Mouse (Mus musculus) retina, embryonic 14.5 days (tissue): ENCODE data around the gene Kcnd3.
"Not testable (repeated sequence)": the region's sequence is repeated elsewhere in the genome, so short reads cannot be mapped to it uniquely, and the experiment has no call there.

Experiments used
- DNase-seq: peaks from one replicate; pipeline ENCODE4 v3.0.0-alpha.2; 2015; ENCODE audit warnings: low spot score

Gene Kcnd3

DNA sequence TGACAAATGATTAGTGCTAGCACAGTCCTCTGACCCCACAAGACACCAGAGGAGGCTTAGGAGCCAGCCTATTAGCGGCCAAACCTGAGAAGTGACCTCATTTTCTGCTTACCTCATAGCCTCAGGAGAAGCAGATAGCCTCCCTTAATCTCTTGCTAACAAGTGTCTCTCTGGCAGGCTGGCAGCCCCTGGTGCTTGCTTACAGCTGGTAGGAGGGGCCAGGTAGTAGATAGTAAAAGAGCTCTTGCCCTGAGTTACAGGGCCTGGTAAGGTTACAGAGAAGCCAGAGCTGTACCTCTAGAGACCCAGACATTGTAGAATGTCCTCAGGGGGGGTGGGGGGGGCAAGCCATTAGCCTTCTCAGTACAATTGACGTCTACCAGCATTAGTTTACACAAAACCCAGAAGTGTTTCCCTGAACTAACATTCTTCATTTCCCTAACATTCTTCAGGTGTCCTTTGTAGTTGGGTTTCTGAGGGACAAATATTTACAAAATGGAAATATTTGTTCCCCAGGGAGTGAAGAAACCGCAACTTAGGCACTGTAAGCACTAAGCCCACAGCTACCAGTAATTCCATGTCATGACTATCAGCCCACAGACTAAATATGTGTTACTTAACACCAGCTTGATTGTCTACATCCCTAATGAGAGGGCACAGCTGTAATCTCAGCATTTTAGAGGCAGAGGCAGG, 247.3 kb downstream of the Kcnd3 start:
- DNase-seq = peak; percentile 34

DNA sequence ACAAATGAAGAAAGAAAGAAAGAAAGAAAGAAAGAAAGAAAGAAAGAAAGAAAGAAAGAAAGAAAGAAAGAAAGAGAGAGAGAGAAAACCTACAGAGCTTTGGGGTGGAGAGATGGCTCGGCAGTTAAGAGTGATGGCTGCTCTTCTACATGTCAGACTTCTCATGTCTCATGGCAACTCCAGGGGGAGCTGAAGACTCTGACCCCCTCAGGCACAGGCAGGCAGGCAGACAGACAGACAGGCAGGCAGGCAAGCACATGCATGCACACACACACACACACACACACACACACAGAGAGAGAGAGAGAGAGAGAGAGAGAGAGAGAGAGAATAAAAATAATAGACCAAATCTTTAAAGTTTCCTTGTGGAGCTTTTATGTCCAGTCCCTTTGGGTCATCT, 248.7 kb downstream of the Kcnd3 start:
- not testable (repeated sequence) for DNase-seq

DNA sequence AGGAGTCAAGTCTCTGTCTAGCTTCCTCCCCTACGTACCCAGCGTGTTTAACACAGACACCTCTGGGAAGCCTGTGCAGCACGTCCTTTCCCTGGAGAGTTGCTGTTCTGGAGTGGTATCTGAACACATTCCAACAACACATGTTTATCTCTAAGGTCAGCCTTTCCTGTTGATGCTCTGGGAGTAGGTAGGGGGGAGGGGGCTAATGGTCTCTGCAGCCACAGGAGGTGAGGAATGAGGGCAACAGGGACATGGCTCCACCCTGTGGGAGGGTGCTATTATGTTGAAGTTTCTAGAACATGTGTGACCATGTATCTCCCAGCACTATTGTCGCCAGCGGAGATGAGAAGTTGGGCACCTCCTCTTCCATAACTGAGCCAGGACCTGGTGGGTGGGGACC, 249.3 kb downstream of the Kcnd3 start:
- no peak for DNase-seq

DNA sequence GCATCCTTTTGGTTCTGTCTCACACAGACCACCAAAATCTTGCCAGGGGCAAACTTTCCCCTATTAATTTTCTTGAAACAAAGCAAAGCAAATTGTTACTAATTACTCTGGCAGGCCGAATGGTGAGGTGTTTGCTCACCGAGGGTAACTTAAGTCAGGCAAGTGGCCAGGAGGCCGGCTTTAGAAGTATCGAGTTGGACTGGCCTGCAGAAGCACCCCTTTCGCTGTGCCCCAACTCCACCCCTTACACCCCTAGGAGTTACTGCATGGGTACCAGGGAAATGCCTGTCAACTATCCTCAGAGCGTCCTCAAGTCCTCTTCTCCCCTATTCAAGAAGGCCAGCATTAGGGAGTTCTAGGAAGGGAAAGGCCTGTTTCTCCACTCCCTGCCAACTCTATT, 251.4 kb downstream of the Kcnd3 start:
- no peak for DNase-seq

DNA sequence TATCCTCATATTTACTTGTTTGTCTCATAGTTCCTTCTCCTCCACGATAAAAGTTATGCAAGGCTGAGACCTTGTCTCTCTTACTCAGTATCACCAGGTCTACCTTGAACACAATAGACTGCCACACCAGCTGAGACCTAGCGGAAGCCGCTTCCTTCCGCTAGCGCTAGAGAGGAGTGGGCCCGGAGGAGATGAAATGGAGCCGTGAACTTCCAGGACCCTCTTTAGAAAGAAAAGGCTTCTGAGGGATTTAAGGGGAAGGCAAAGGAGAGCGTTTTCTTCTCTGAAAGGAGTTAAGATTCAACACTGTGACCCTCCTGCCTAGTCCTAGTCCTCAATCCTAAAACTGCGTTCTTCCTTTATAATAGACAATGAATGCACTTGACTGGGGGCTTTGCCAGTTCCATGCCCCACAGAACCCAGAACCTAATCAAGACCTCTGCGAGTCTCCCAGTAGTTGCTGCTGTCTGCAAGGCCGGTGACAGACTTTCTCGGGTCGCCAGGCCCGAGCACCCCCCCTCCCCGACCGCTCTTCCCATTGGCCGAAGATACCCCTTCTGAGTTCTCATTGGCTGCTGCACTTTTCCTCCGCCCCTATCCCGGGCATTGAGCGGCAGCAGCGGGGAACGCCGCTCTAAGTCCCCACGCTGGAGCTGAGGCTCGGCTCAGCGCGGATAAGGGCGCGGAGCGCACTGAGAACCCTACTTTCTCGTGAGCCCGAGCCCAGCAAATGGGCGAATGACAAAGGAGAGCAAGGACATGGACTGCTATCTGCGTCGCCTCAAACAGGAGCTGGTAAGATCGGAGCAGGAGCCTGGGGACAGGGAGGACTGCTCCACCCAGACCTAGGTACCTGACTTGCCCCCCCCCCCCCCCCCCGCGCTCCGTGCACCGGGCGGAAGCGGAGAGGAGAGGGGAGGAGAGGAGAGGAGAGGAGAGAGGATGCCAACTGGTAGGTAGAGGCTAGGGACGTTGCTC, 252.2 kb downstream of the Kcnd3 start, which contains the start of gene Inka2:
Gene Inka2, plus strand, starts transcription at position 569 of the 978 bp plus-strand sequence.
- DNase-seq = peak; percentile 89

DNA sequence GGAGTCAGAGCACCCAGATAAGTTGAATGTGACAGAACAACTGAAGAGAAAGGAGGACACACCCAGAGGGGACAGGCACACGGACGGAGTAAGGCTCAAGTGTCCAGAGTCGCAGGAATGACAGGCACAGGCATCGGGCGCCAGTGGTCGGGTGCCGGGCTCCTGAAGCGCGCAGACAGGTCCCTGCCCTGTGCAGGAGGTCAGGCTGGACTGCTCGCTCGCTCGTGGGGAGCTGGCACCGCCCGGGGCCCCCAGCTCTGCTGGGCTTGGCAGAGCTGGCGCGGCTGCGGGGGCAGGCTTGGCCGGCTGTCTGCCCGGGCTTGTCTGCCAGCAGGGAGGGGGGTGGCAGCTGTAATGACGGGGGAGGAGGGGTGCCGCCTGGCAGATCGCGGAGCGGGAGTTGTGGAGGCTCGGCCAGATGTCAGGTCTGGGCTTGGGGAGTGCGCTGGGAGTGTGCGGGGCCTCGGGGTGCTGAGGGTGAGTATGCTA, 253.0 kb downstream of the Kcnd3 start:
- DNase-seq = peak; percentile 46

DNA sequence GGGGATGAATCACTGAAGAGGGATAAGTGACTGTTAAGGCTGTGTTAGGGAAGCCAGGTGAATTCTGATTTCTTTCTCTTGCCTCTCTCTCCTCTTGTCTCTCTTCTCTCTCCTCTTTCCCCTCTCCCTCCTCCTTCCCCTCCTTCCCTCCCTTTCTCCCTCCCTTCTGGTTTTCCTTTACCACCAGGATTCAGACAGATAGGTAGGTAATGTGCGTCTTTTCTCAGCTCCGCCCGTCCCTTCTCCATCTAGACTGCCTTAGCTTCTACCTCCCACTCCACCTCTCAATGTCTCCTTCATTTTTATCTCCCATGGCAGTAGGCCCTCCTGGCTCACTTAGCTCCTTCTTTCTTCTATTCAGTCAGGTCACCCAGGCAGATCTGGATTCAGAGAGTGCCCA, 253.4 kb downstream of the Kcnd3 start:
- DNase-seq = no peak

DNA sequence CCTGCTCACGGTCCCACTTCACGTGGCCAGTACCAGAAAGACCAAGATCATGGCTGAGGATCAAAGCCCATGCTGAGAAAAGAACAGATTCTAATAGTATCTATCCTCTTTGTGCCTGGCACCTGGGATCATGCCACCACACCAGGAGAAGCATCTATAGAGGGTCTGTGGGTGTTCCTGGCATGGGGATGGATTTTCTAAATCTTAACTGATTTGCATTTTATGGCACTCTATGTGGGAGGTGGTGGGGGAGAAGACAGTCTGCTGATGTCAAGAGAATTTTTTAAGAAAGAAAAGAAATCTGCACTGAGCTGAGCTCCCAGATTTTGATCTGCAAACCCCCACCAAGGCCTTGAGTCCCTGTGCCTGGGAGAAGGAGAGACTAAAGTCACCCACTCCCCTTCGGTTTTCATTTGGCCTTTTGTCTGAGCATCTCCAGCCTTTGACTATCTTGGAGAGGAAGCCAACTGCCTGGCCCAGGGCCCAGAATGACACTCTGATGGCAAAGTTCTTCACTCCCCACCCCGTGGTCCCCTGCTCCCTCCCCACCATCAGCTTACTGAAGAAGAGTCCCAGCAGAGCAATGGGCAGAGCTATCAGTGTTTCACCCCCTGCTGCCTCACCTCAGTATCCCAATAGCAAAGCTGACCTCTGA, 254.4 kb downstream of the Kcnd3 start:
- no peak for DNase-seq

DNA sequence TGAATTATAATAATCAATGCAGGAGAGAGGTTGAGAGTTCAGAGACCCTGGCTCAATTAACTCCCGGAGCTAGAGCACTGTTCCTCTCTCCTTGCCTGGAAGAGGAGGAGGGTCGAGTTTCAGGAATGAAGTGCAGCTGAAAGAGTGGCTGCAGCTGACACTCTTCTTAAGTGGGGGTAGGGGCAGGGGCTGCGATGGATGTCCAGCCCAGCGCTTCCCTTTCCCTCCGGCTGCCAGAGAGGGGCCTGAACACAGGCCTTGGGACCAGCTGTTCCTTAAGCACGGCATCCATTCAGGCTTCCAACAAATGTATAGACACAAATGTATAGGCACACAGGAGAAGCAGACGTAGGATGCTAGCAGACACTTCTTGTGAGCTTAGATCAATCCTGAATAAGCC, 255.5 kb downstream of the Kcnd3 start:
- no peak for DNase-seq

DNA sequence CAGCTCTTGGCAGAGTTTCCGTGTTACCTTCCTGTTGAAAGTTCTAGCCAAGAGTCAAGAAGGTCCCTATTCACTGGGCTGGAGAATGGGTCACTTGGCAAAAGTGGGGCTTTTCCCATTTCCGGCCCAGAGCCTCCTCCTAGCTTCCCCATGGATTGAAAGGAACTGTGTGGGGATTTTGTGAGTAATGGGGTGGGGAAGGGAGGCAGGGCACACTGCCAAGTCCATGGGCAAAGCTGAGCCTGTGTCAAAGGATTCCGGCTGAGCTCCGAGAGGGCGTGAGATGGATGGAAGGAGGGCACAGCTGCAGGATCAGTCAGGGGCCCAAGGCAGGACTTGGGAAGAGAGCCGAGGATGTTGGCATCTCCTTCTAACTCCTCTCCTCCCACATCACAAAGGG, 258.1 kb downstream of the Kcnd3 start:
- no peak for DNase-seq

DNA sequence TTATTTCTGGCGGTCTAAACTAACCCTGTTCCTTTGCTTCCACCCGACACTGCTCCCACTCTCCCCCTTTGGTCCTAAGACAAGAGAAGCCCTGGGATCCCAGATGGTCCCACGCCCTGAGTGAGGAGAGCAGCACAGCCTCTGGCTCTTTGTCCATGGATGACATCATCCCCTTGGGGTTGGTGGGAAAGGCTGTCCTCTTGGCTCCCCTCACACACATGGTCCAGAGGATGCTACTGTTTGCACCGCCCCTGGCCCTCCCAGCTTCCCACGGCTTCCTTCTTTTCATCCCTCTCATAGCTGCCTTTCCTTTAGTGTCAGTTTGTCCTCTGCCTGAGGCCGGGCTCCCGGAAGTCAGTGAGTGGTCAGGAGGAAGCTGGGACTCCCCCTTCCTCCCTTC, 259.6 kb downstream of the Kcnd3 start:
- DNase-seq = peak; percentile 38

DNA sequence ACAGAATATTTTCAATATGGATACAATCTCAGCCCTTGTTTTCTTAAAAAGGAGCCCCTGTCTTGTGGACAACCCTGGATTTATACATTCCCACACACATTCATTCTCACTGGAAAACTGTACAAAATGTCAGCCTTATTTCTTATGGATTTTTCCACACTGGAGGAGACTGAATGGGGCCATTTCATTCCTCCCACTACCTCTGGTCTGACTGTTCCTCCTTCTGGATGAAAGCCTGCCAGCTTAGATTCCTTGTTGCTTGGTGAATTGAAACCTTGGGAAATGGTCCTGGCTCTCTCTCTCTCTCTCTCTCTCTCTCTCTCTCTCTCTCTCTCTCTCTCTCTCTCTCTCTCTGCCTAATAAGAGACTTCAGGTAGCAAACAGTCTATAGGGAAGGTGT, 260.7 kb downstream of the Kcnd3 start:
- no peak for DNase-seq

DNA sequence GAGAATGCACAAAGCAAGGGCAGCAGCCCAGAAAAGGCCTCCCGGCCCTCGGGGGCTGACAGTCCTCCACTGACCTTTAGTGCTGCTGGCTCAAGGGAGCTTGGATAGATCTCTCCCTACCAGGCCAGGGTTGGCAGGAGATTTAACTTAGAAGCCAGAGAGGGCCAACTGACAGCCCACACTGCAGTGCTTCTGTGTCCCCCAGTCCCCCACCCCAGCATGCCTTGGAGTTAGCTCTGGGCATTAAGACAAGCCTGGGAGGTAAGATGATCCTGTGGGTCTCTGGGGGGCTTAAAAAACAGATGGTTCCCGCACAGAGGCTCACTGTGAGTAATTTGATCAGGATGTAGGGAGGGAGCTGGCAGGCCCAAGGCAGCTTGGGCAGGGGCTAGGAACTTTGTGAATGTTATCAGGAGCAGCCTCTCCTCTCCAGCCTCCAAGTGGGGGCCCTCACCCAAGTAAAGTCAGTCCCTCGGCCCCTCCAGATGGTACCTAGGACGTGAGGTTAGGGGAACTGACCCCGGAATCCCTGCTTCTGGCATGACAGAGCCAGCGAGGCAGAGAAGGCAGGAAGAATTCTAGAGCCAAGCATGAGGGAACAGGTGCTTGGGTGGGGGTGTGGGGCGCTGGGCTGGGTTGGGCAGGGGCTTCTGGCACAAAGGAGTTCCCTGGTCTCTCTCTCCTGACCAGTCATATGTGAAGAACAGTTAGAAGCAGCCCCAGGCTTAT, 262.1 kb downstream of the Kcnd3 start:
- peak; percentile 56 for DNase-seq

DNA sequence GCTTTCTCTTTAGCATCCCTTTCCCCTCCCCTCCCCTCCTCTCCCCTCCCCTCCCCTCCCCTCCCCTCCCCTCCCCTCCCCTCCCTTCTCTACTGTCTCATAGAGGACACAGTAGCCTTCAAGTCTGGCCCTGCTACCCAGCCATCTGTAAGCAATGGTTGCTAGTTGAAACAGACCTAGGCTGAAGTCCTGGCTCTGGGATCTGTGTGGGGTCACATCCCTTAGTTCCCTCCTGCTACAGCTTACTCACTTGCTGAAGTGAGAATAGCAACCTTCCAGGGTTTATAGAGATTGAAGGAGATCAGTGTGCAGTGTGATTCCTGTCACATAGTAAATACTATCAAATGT, 262.7 kb downstream of the Kcnd3 start:
- DNase-seq = peak; percentile 38

DNA sequence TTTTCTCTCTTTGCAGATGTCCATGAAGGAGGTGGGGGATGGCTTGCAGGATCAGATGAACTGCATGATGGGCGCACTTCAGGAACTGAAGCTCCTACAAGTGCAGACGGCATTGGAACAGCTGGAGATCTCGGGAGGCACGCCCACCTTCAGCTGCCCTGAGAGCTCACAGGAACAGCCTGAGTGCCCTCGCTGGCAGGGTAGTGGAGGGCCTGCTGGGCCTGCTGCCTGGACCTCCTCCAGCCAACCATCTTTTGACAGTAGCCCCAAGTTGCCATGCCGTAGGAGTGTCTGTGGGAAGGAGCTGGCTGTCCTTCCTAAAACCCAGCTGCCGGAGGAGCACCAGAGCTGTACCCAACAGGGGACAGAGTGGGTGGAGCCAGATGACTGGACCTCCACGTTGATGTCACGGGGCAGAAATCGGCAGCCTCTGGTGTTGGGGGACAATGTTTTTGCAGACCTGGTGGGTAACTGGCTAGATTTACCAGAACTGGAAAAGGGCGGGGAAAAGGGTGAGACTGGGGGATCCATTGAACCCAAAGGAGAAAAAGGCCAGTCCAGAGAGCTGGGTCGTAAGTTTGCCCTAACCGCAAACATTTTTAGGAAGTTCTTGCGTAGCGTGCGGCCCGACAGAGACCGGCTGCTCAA, 264.3 kb downstream of the Kcnd3 start:
- no peak for DNase-seq

DNA sequence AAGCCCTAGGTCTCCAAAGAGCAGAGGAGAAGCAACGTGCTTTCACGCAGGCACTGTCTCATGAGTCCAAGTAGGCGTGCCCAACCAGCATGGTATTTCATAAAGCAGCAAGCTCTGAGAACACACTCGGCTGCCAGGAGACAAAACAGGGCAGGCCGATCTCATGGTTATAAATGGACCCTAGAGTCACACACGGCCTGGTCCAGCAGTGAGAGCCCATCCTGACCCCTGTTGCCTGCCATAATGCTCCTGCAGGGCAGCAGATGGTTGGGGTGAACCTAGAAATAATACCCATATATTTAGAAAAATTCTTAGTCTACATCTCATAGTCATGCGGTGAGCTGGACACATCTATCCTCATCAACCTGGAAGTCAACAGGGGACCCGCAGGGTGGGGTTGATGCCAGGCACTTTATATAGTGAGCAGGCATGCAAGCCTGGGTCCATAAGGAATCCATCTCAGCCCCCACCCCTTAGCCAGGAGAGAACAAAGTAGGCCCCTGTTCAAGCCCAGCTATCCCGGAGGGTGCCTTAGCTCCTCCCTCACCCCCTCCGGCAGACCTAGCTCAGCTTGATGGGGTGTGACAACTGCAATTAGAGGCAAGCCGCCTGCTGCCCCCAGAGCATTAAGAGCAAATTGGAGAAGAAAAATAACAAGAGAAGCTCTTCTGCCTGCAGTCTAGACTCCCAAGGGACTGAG, 265.9 kb downstream of the Kcnd3 start:
- DNase-seq = peak; percentile 57

DNA sequence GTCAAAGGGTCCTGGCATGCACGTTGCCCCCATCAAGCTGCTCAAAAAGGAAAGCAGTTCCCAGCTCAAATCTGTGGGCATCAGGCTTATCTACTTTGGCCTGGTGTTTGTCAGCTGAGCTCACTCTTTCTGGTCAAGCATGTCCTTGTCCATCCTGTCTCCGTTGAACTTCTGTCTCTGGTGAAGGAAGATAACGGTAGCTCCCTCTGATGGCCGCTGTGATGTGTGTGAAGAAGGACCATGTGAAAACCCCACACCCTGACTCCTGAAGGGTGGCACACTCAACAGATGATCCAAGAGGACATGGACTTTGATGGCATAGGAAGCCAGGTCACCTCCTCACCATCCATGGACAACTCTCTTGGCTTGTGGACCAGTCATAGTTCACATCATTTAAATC, 266.6 kb downstream of the Kcnd3 start:
- no peak for DNase-seq

DNA sequence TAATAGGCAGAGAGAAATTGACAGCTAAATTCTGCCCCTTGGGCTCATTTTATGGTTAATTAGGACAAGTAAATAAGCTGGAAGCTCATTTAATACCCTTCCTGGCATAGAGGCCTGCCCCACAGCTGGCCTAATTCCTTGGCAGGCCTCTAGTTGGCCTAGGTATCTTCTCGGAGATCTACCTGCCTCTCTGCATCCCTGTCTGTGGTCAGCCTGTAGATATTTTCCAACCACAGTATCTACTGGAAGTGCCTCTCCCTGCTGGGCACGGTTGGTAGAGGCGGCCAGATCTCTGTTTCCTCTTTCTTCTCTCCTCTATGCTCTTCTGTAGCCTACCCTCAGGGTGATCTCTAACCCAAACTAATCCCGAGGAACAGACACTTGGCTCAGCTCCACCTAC, 267.8 kb downstream of the Kcnd3 start:
- DNase-seq = no peak

DNA sequence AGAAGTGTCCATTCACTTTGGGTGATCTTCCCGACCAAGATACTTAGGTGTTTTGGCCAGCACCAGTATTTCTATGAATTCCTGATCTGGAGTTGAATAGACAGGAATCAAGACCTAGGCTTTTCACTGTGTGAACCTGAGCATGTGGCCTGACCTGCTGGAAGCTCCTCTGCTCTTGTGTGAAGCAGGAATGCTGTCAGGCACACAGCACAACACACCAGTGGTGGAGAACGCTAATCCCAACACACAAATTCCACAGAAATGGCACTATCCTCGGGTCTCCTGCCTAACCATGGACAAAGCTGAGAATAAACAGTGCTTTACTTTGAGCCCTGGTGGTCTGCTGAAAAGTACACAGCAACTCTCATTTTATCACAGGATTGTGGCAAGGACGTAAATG, 268.4 kb downstream of the Kcnd3 start:
- DNase-seq = no peak

DNA sequence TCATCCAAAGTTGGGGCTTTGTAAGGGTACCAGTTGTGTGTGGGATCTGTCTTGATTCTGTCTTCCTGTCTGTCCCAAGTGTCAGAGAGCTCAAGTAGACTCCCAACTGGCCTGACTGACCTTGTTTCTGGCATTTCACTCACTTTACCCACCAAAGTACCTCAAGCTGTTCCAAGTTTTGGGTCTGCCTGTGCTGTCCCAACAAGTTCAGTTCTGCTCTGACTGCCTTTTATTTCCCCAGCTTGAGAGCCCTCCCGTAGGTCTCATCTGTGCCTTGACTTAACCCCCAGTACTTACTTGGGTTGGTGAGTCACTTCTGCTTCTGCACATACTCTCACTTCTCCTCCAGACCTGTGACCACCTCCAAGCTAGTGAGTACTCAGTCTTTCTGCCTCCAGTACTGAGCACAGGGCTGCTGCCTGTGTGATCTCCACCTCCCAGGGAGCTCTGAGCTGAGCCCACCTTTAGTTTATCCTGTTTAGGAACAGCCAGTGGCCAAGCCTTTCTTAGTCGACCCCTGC, 269.6 kb downstream of the Kcnd3 start:
- DNase-seq = no peak

DNA sequence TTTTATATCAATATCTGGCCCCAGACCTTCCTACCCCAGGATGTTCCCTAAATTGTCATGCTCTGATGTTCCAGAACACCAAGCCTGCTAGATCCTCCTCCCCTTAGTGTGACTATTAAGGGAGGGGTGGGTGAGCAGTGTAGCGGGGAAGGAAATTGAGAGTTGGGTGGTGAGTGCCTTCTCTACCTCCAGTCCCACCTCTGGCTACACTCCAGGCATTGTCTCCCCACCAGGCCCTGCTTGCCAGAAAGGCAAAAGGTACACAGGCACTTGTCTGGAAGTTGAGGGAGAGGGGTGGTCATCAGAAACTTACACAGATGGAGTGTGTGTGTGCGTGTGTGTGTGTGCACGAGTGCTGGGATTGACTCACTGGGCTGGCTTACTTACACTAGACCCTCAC, 270.4 kb downstream of the Kcnd3 start:
- DNase-seq = no peak
